Mouse (Mus musculus) stomach, embryonic 14.5 days (tissue): ENCODE data around the gene Myoc. TPM values are rescaled to one million over a fixed set of nuclear protein-coding genes. Genes with fewer than 3 reads are reported as not detected.

Experiments used
- ATAC-seq: fragments of 200-750 bp; cut with Nextera tagmentation; 2 replicates; pipeline ENCODE4 v1.8.0; 2017; ENCODE audit warnings: low read depth, moderate TSS enrichment; ENCODE audit not compliant: insufficient number of reproducible peaks, insufficient read depth, low FRiP score
- H3K27ac ChIP-seq: fragments of 300-500 bp; sonication (generic); 2 replicates; pipeline ENCODE4 v1.5.1; 2014; ENCODE audit warnings: mild to moderate bottlenecking, low read length, moderate library complexity, mixed read lengths
- H3K27me3 ChIP-seq: fragments of 300-500 bp; sonication (generic); 2 replicates; pipeline ENCODE4 v1.6.1; 2014; ENCODE audit warnings: low read length, control low read depth, mixed read lengths; ENCODE audit not compliant: control insufficient read depth, insufficient read depth
- H3K36me3 ChIP-seq: fragments of 300-500 bp; sonication (generic); 2 replicates; pipeline ENCODE4 v1.6.1; 2014; ENCODE audit warnings: mild to moderate bottlenecking, control low read depth, low read length, moderate library complexity, mixed read lengths; ENCODE audit not compliant: control insufficient read depth, insufficient read depth
- H3K4me1 ChIP-seq: fragments of 300-500 bp; sonication (generic); 2 replicates; pipeline ENCODE4 v1.6.1; 2014; ENCODE audit warnings: low read length, control low read depth, mixed read lengths; ENCODE audit not compliant: control insufficient read depth, insufficient read depth
- H3K4me2 ChIP-seq: fragments of 300-500 bp; sonication (generic); replicated peaks from 2 replicates; pipeline ENCODE4 v1.6.1; 2014; ENCODE audit warnings: low read depth, low read length, control low read depth
- H3K4me3 ChIP-seq: fragments of 300-500 bp; sonication (generic); 2 replicates; pipeline ENCODE4 v1.5.1; 2014; ENCODE audit warnings: low read depth, low read length, control low read depth
- H3K9ac ChIP-seq: fragments of 300-500 bp; sonication (generic); replicated peaks from 2 replicates; pipeline ENCODE4 v1.6.1; 2014; ENCODE audit warnings: low read depth, mild to moderate bottlenecking, control low read depth, low read length, moderate library complexity, mixed read lengths
- H3K9me3 ChIP-seq: fragments of 300-500 bp; sonication (generic); 2 replicates; pipeline ENCODE4 v1.6.1; 2016; ENCODE audit warnings: low read depth, low read length, control low read depth; ENCODE audit not compliant: control insufficient read depth
- WGBS: fragments of 180-500 bp; shearing (Covaris S2); extraction: QIAGEN DNeasy Blood & Tissue Kit; methylation state at CpG from one replicate; pipeline ENCODE4 v1.1.7; 2014; 5-methylcytosine and 5-hydroxymethylcytosine counted together
- polyA plus RNA-seq: library from polyadenylated mRNA; unstranded; fragments of >200 nt; fragmentation: Nextera tagmentation; extraction: Ambion mirVana; gene quantifications from 2 replicates; pipeline ENCODE4 v1.2.1, GENCODE M21; 2014

Myoc gene
- not detected in 2 replicates for polyA plus RNA-seq

GRCm38 (mm10) chr1:162639051-162639750 is at the start of gene Myoc:
TSS of gene Myoc (plus strand) at chr1:162639155.
- ATAC-seq: no peak
- Histone ChIP-seq H3K27me3 (no peaks in the 10 kb centered on the region), H3K27ac (no peak within 1 kb of the TSS), H3K4me3 (no peak within 1 kb of the TSS), H3K4me2 (no peak within 1 kb of the TSS), H3K4me1 (0 out of 2 replicates have a peak, but pooled peaks cover 6% of the 10 kb centered on the region), H3K9ac (no peak within 1 kb of the TSS), H3K36me3 (no peaks in the 10 kb centered on the region), H3K9me3 (no peaks in the 10 kb centered on the region)
- WGBS: 81% methylated on average over 10 of the region's 10 CpGs

GRCm38 (mm10) chr1:162589443-162589842 is 49.5 kb upstream of the Myoc start:
- no peak for ATAC-seq
- peaks cover 5% of the 10 kb centered on the region for H3K36me3 ChIP-seq
- no peak overlapping the region for H3K9ac ChIP-seq
- H3K4me2 ChIP-seq: no peak overlapping the region
- no peak overlapping the region for H3K27ac ChIP-seq
- no peaks in the 10 kb centered on the region for H3K27me3 ChIP-seq
- H3K4me1 ChIP-seq: no peaks in the 10 kb centered on the region
- no peak overlapping the region for H3K4me3 ChIP-seq
- no peaks in the 10 kb centered on the region for H3K9me3 ChIP-seq
- WGBS: 18% methylated on average over 9 of the region's 9 CpGs

- Histone ChIP-seq H3K36me3 (peaks cover 3% of the 10 kb centered on the region), H3K9me3 (no peaks in the 10 kb centered on the region), H3K9ac (no peak overlapping the region), H3K4me1 (no peaks in the 10 kb centered on the region), H3K4me3 (no peak overlapping the region), H3K27ac (no peak overlapping the region), H3K4me2 (no peak overlapping the region), H3K27me3 (no peaks in the 10 kb centered on the region)
- 75% methylated on average over 8 of the region's 8 CpGs for WGBS
- ATAC-seq: no peak
Observed at GRCm38 (mm10) chr1:162590415-162590997, 48.4 kb upstream of the Myoc start.

GRCm38 (mm10) chr1:162597379-162598102 is 41.4 kb upstream of the Myoc start:
- H3K9me3 ChIP-seq: no peaks in the 10 kb centered on the region
- H3K4me1 ChIP-seq: no peaks in the 10 kb centered on the region
- no peak overlapping the region for H3K27ac ChIP-seq
- H3K36me3 ChIP-seq: peaks cover 6% of the 10 kb centered on the region
- H3K9ac ChIP-seq: no peak overlapping the region
- no peak overlapping the region for H3K4me3 ChIP-seq
- H3K4me2 ChIP-seq: no peak overlapping the region
- WGBS: 55% methylated on average over 3 of the region's 3 CpGs
- no peak for ATAC-seq
- no peaks in the 10 kb centered on the region for H3K27me3 ChIP-seq

GRCm38 (mm10) chr1:162599617-162600016 is 39.3 kb upstream of the Myoc start:
- H3K4me3 ChIP-seq: no peak overlapping the region
- no peak overlapping the region for H3K4me2 ChIP-seq
- no peak for ATAC-seq
- H3K4me1 ChIP-seq: no peaks in the 10 kb centered on the region
- WGBS: 91% methylated on average over 5 of the region's 5 CpGs
- no peaks in the 10 kb centered on the region for H3K9me3 ChIP-seq
- H3K27ac ChIP-seq: no peak overlapping the region
- no peaks in the 10 kb centered on the region for H3K27me3 ChIP-seq
- peaks cover 6% of the 10 kb centered on the region; the same call in 1 of the 2 replicates for H3K36me3 ChIP-seq
- no peak overlapping the region for H3K9ac ChIP-seq

- Histone ChIP-seq H3K9me3 (no peaks in the 10 kb centered on the region), H3K4me3 (no peak overlapping the region), H3K4me2 (no peak overlapping the region), H3K27me3 (no peaks in the 10 kb centered on the region), H3K9ac (no peak overlapping the region), H3K27ac (no peak overlapping the region), H3K36me3 (peaks cover 6% of the 10 kb centered on the region; the same call in 1 of the 2 replicates), H3K4me1 (no peaks in the 10 kb centered on the region)
- no peak for ATAC-seq
- 68% methylated on average over 4 of the region's 4 CpGs for WGBS
Observed at GRCm38 (mm10) chr1:162601288-162601687, 37.7 kb upstream of the Myoc start.

GRCm38 (mm10) chr1:162608127-162608526 is 30.8 kb upstream of the Myoc start:
- no peak overlapping the region for H3K27ac ChIP-seq
- H3K9me3 ChIP-seq: no peaks in the 10 kb centered on the region
- no peak overlapping the region for H3K9ac ChIP-seq
- WGBS: 32% methylated on average over 1 of the region's 1 CpGs
- H3K27me3 ChIP-seq: no peaks in the 10 kb centered on the region
- no peaks in the 10 kb centered on the region; the same call in 1 of the 2 replicates for H3K36me3 ChIP-seq
- no peak for ATAC-seq
- no peak overlapping the region for H3K4me2 ChIP-seq
- H3K4me3 ChIP-seq: no peak overlapping the region
- no peaks in the 10 kb centered on the region for H3K4me1 ChIP-seq

GRCm38 (mm10) chr1:162609633-162610250 is 29.2 kb upstream of the Myoc start:
- H3K9me3 ChIP-seq: no peaks in the 10 kb centered on the region
- no peak for ATAC-seq
- no peak overlapping the region for H3K4me3 ChIP-seq
- H3K9ac ChIP-seq: no peak overlapping the region
- H3K4me1 ChIP-seq: no peaks in the 10 kb centered on the region
- no peaks in the 10 kb centered on the region for H3K36me3 ChIP-seq
- H3K27ac ChIP-seq: no peak overlapping the region
- 36% methylated on average over 9 of the region's 9 CpGs for WGBS
- H3K27me3 ChIP-seq: no peaks in the 10 kb centered on the region
- H3K4me2 ChIP-seq: no peak overlapping the region
